Mouse (Mus musculus): ENCODE measurements at regions not wholly inside any gene's neighbourhood (a gene's known extent, or its start where the extent isn't known, plus 50 kb on each side); places are given as distances from the start of the nearest gene placed in this dataset.

DNA sequence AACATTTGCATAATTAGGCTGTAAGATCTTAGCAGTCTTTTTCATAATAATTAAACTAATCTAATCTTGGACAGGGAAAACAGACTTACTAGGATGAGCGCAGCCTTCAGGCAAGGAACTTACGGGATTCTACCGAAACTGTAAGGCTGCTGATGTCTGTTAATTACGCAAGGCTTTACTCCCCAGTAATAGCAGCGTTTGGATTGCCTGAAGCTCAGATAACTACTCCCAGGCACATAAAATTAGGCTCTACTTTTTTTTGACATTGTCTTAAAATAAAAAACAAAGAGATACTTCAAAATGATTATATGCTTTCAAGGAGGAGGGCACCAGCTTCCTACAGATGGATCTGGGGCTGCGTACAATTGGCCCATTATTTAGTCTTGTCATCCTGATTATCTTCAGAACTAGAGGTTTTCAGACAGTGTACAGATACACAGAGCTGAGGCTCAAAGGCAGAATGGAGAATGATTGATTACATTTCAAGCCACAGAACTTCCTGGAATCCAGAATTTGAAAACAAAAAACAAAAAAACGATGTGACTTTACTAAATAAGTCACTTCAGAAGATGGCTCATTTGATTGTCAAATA is 220.1 kb upstream of the Tbc1d2b start:
- WGBS: 86% methylated on average over 7 of the region's 7 CpGs
- no peaks in the 10 kb centered on the region for H3K4me1 ChIP-seq (ENCODE audit: control insufficient read depth, insufficient read depth, low read length)
- no peak for DNase-seq (ENCODE audit: low spot score, missing footprints)
- H3K9me3 ChIP-seq (ENCODE audit: control insufficient read depth, low read length): no peaks in the 10 kb centered on the region
- no peak for ATAC-seq (ENCODE audit: low FRiP score)
- H3K36me3 ChIP-seq (ENCODE audit: control insufficient read depth, insufficient read depth, low read length): no peaks in the 10 kb centered on the region
- no peaks in the 10 kb centered on the region for H3K27me3 ChIP-seq (ENCODE audit: control insufficient read depth, insufficient read depth, low read length)
- no peak overlapping the region for H3K4me2 ChIP-seq
- H3K9ac ChIP-seq (ENCODE audit: low read length): no peak overlapping the region
- H3K27ac ChIP-seq (ENCODE audit: low read depth, low read length): no peak overlapping the region
- no peak overlapping the region for H3K4me3 ChIP-seq (ENCODE audit: low read depth, low read length)

DNA sequence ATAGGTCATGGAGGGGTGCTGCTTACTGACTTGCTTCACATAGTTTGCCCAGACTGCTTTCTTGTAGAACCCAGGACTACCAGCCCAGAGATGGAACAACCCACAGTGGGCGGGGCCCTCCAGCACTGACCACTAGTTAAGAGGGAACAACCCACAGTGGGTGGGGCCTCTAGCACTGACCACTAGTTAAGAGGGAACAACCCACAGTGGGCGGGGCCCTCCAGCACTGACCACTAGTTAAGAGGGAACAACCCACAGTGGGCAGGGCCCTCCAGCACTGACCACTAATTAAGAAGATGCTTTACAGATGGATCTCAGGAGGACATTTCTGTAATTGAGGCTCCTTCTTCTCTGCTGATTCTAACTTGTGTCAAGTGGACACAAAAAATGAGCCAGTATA is 180.0 kb upstream of the Tbc1d2b start:
- Histone ChIP-seq H3K27me3 (ENCODE audit: control insufficient read depth, insufficient read depth, low read length) (no peaks in the 10 kb centered on the region), H3K4me3 (ENCODE audit: low read depth, low read length) (no peak overlapping the region), H3K4me1 (ENCODE audit: control insufficient read depth, insufficient read depth, low read length) (no peaks in the 10 kb centered on the region), H3K36me3 (ENCODE audit: control insufficient read depth, insufficient read depth, low read length) (no peaks in the 10 kb centered on the region), H3K9ac (ENCODE audit: low read length) (no peak overlapping the region), H3K4me2 (no peak overlapping the region), H3K9me3 (ENCODE audit: control insufficient read depth, low read length) (no peaks in the 10 kb centered on the region), H3K27ac (ENCODE audit: low read depth, low read length) (no peak overlapping the region)
- ATAC-seq (ENCODE audit: low FRiP score): 0 out of 2 replicates have a peak, but pooled peaks have one; percentile 16
- DNase-seq (ENCODE audit: low spot score, missing footprints): no peak
- 93% methylated on average over 2 of the region's 2 CpGs for WGBS

DNA sequence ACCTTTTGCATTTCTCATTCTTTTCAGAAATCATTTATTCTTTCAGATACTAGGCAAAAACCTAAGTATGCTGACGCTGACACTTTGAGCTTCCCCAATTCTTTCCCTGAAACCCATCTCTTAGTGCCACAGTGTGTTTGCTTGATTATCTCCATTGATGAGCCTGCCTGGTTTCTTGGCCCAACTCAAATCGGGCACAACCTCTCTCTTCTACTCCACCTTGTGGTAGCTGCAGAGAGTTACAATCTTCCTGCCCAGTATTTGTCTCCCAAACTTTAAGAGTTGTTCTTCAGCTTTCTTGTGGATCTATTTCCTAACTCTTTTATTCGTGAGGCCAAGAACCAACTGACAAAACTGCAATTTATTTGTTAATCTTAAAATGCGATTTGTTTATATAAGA is 176.4 kb upstream of the Tbc1d2b start:
- H3K9me3 ChIP-seq (ENCODE audit: control insufficient read depth, low read length): no peaks in the 10 kb centered on the region
- no peaks in the 10 kb centered on the region for H3K27me3 ChIP-seq (ENCODE audit: control insufficient read depth, insufficient read depth, low read length)
- no peak for DNase-seq (ENCODE audit: low spot score, missing footprints)
- no peak overlapping the region for H3K4me3 ChIP-seq (ENCODE audit: low read depth, low read length)
- H3K9ac ChIP-seq (ENCODE audit: low read length): no peak overlapping the region
- no peak overlapping the region for H3K27ac ChIP-seq (ENCODE audit: low read depth, low read length)
- H3K4me2 ChIP-seq: no peak overlapping the region
- H3K36me3 ChIP-seq (ENCODE audit: control insufficient read depth, insufficient read depth, low read length): no peaks in the 10 kb centered on the region
- WGBS: 21% methylated on average over 4 of the region's 4 CpGs
- H3K4me1 ChIP-seq (ENCODE audit: control insufficient read depth, insufficient read depth, low read length): no peaks in the 10 kb centered on the region
- ATAC-seq (ENCODE audit: low FRiP score): peak; percentile 33; the same call in 1 of the 2 replicates

DNA sequence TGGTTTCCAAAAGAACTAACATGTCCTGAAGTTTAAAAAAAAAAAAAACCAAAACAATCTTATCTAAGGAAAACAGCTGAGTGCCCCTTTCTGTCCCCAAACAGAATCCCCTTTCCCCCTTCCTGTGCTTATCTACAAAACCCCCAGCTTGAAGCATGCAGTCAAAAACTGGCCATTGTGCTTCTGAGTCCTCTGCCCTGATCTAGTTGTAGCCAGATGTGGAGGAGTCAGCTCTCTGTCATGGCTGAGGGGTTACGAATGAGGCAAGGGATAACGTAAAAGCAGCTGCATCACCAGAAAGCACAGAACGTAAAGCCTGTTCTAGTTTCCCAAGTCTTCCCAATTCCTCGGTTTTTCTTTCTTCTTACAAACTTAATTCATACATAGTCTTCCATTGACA is 164.3 kb upstream of the Tbc1d2b start:
- Histone ChIP-seq H3K36me3 (ENCODE audit: control insufficient read depth, insufficient read depth, low read length) (no peaks in the 10 kb centered on the region), H3K9me3 (ENCODE audit: control insufficient read depth, low read length) (no peaks in the 10 kb centered on the region), H3K9ac (ENCODE audit: low read length) (no peak overlapping the region), H3K4me1 (ENCODE audit: control insufficient read depth, insufficient read depth, low read length) (no peaks in the 10 kb centered on the region), H3K4me3 (ENCODE audit: low read depth, low read length) (no peak overlapping the region), H3K27ac (ENCODE audit: low read depth, low read length) (no peak overlapping the region), H3K27me3 (ENCODE audit: control insufficient read depth, insufficient read depth, low read length) (no peaks in the 10 kb centered on the region), H3K4me2 (no peak overlapping the region)
- no peak for DNase-seq (ENCODE audit: low spot score, missing footprints)
- no peak for ATAC-seq (ENCODE audit: low FRiP score)
- WGBS: 34% methylated on average over 4 of the region's 4 CpGs

DNA sequence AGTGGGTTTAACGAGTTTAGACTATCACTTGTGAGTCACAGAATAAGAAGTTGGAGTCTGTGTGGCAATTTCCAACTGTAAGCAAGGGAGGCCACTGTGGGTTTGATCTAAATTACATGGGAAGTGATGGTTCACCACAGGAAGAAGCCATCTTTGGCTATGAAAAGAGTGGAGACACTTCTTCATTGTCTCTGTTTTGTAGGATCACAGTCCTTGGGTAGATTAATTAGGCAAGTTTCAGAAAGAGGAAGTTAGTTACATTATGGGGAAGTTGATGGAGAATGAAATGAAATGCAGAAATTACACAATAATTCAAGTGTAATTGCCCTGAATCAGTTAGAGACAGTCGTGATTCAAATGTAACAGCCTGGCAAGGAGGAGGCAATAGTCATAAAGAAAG is 160.3 kb upstream of the Tbc1d2b start:
- H3K4me1 ChIP-seq (ENCODE audit: control insufficient read depth, insufficient read depth, low read length): no peaks in the 10 kb centered on the region
- H3K4me2 ChIP-seq: no peak overlapping the region
- H3K27me3 ChIP-seq (ENCODE audit: control insufficient read depth, insufficient read depth, low read length): no peaks in the 10 kb centered on the region
- no peaks in the 10 kb centered on the region for H3K9me3 ChIP-seq (ENCODE audit: control insufficient read depth, low read length)
- 84% methylated on average over 2 of the region's 2 CpGs for WGBS
- no peak overlapping the region for H3K9ac ChIP-seq (ENCODE audit: low read length)
- H3K27ac ChIP-seq (ENCODE audit: low read depth, low read length): no peak overlapping the region
- ATAC-seq (ENCODE audit: low FRiP score) (no peak), DNase-seq (ENCODE audit: low spot score, missing footprints) (no peak)
- no peak overlapping the region for H3K4me3 ChIP-seq (ENCODE audit: low read depth, low read length)
- H3K36me3 ChIP-seq (ENCODE audit: control insufficient read depth, insufficient read depth, low read length): no peaks in the 10 kb centered on the region

DNA sequence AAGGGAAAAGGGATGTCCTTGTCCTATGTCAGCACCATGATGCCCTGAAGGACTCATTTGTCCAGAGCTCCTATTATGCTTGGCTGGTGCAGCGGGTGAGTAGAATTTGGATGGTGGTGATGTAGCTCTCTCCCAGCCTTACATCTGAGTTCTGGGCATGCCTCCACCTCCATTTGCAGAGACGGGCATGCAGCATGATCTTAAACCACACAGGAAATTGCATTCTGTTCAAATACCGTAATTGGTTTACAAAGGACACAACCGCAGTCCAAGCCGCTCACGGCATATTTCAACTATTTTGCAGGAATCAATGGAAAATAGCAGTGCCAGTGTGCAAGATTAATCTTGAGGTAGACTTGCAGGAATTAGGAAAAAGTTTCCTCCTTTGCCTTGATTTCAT is 151.1 kb upstream of the Tbc1d2b start:
- ATAC-seq (ENCODE audit: low FRiP score): no peak
- 91% methylated on average over 6 of the region's 6 CpGs for WGBS

DNA sequence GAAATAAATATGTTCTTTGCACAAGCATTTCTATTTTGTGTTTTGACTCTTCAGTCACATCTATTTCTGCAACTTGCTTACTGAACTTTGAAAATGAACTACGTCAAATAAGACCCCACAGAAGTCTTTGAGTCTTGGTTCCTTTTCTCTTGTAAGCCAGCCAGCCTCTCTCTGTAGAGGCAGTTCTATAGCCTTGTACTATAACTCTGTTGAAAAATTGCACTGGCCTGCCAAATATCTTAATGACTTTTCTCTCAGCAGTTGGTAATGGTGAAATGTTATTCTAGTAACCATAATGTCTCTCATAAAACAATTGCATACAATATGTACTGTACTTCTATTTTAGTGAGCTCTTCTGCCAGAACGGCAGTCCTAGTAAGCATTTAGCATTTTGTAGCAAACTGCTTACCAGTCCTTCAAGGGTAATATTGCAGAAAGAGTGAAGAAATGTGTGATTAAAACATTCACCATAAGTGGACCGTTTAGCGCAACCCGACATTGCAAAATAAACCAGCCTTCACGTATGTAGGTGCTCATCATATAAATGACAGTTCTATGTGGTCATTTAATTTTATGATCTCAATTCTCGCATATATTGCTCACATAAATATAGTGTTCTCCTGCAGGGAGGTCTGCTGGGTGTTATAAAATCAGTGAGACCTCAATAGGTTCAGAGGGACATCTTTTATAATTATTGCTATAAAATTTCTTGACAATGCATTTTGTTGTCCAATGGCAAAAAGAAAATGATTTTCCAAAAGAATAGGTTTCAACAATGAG is 149.3 kb upstream of the Tbc1d2b start:
- H3K27ac ChIP-seq (ENCODE audit: low read depth, low read length): no peak overlapping the region
- ATAC-seq (ENCODE audit: low FRiP score): no peak
- no peak overlapping the region for H3K9ac ChIP-seq (ENCODE audit: low read length)
- 92% methylated on average over 7 of the region's 7 CpGs for WGBS
- no peaks in the 10 kb centered on the region for H3K4me1 ChIP-seq (ENCODE audit: control insufficient read depth, insufficient read depth, low read length)
- no peaks in the 10 kb centered on the region for H3K36me3 ChIP-seq (ENCODE audit: control insufficient read depth, insufficient read depth, low read length)
- DNase-seq (ENCODE audit: low spot score, missing footprints): no peak
- H3K4me3 ChIP-seq (ENCODE audit: low read depth, low read length): no peak overlapping the region
- no peak overlapping the region for H3K4me2 ChIP-seq
- no peaks in the 10 kb centered on the region for H3K9me3 ChIP-seq (ENCODE audit: control insufficient read depth, low read length)
- no peaks in the 10 kb centered on the region for H3K27me3 ChIP-seq (ENCODE audit: control insufficient read depth, insufficient read depth, low read length)

More for the DNA sequence above, 151.1 kb upstream of the Tbc1d2b start:
- H3K9me3 ChIP-seq (ENCODE audit: control insufficient read depth, low read length): no peaks in the 10 kb centered on the region
- H3K4me3 ChIP-seq (ENCODE audit: low read depth, low read length): no peak overlapping the region
- H3K4me1 ChIP-seq (ENCODE audit: control insufficient read depth, insufficient read depth, low read length): no peaks in the 10 kb centered on the region
- H3K36me3 ChIP-seq (ENCODE audit: control insufficient read depth, insufficient read depth, low read length): no peaks in the 10 kb centered on the region
- no peak overlapping the region for H3K27ac ChIP-seq (ENCODE audit: low read depth, low read length)
- DNase-seq (ENCODE audit: low spot score, missing footprints): no peak
- H3K9ac ChIP-seq (ENCODE audit: low read length): no peak overlapping the region
- H3K4me2 ChIP-seq: no peak overlapping the region
- H3K27me3 ChIP-seq (ENCODE audit: control insufficient read depth, insufficient read depth, low read length): no peaks in the 10 kb centered on the region

DNA sequence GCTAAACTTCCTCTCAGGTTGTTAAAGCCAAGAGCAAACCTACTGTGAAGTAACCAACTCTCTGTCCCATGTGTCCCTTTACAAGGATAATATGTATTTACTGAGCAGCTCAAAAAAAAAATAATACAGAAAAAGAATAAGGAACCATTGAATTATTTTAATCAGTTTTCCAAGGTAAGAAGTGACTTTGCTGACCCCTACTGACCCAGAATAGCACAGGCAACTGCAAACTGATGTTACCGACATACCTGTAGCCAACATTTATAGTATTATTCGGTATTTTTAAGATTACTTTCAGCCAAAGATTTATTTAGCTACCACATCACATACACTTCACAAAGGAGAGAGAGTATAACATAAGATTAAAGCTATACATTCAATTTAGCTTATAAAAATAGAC is 138.2 kb upstream of the Tbc1d2b start:
- Histone ChIP-seq H3K9ac (ENCODE audit: low read length) (no peak overlapping the region), H3K4me2 (no peak overlapping the region), H3K4me1 (ENCODE audit: control insufficient read depth, insufficient read depth, low read length) (no peaks in the 10 kb centered on the region), H3K4me3 (ENCODE audit: low read depth, low read length) (no peak overlapping the region), H3K36me3 (ENCODE audit: control insufficient read depth, insufficient read depth, low read length) (no peaks in the 10 kb centered on the region), H3K27me3 (ENCODE audit: control insufficient read depth, insufficient read depth, low read length) (no peaks in the 10 kb centered on the region), H3K9me3 (ENCODE audit: control insufficient read depth, low read length) (no peaks in the 10 kb centered on the region), H3K27ac (ENCODE audit: low read depth, low read length) (no peak overlapping the region)
- DNase-seq (ENCODE audit: low spot score, missing footprints) (no peak), ATAC-seq (ENCODE audit: low FRiP score) (no peak)
- 60% methylated on average over 2 of the region's 2 CpGs for WGBS

DNA sequence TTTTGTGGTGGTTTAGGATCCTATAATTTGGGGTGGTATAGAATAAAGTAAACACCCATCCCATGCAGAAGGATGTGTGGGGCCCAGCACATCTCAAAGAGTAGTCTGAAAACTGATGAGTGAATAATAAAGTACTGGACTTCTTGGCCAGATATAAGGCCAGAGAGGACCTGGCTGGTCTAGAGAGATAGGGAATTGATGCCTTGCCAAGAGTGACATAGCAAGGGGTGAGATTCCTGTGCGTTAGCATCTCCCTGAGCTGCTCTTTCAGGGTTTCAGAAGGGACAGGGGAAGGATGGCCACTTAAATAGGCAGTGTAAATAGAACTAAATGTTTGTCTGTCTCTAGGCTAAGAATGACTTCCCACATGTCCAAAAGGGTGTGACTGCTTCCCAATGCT is 137.0 kb upstream of the Tbc1d2b start:
- DNase-seq (ENCODE audit: low spot score, missing footprints): no peak
- no peak overlapping the region for H3K4me3 ChIP-seq (ENCODE audit: low read depth, low read length)

More for the DNA sequence above, 137.0 kb upstream of the Tbc1d2b start:
- H3K4me1 ChIP-seq (ENCODE audit: control insufficient read depth, insufficient read depth, low read length): no peaks in the 10 kb centered on the region
- H3K9me3 ChIP-seq (ENCODE audit: control insufficient read depth, low read length): no peaks in the 10 kb centered on the region
- H3K27me3 ChIP-seq (ENCODE audit: control insufficient read depth, insufficient read depth, low read length): no peaks in the 10 kb centered on the region
- WGBS: 86% methylated on average over 1 of the region's 1 CpGs
- ATAC-seq (ENCODE audit: low FRiP score): no peak
- H3K27ac ChIP-seq (ENCODE audit: low read depth, low read length): no peak overlapping the region
- no peak overlapping the region for H3K4me2 ChIP-seq
- no peaks in the 10 kb centered on the region for H3K36me3 ChIP-seq (ENCODE audit: control insufficient read depth, insufficient read depth, low read length)
- no peak overlapping the region for H3K9ac ChIP-seq (ENCODE audit: low read length)

Data from midbrain, embryonic 11.5 days (tissue).